Mouse (Mus musculus) stomach, embryonic 16.5 days (tissue): ENCODE data around the gene Lhx8. TPM values are rescaled to one million over a fixed set of nuclear protein-coding genes. Genes with fewer than 3 reads are reported as not detected.

Experiments
- ATAC-seq: fragments of 200-750 bp; cut with Nextera tagmentation; 2 replicates; pipeline ENCODE4 v1.8.0; 2017; ENCODE audit warnings: moderate number of reproducible peaks, moderate TSS enrichment; ENCODE audit not compliant: insufficient read depth, low FRiP score
- H3K27ac ChIP-seq: fragments of 300-500 bp; sonication (generic); 2 replicates; pipeline ENCODE4 v1.5.1; 2014; ENCODE audit warnings: low read length
- H3K27me3 ChIP-seq: fragments of 300-500 bp; sonication (generic); 2 replicates; pipeline ENCODE4 v1.6.1; 2014; ENCODE audit warnings: low read length, control low read depth, mixed read lengths; ENCODE audit not compliant: control insufficient read depth, insufficient read depth
- H3K36me3 ChIP-seq: fragments of 300-500 bp; sonication (generic); 2 replicates; pipeline ENCODE4 v1.6.1; 2014; ENCODE audit warnings: low read length; ENCODE audit not compliant: control insufficient read depth, insufficient read depth
- H3K4me1 ChIP-seq: fragments of 300-500 bp; sonication (generic); 2 replicates; pipeline ENCODE4 v1.6.1; 2014; ENCODE audit warnings: low read length, control low read depth, mixed read lengths; ENCODE audit not compliant: control insufficient read depth, insufficient read depth
- H3K4me2 ChIP-seq: fragments of 300-500 bp; sonication (generic); 2 replicates; pipeline ENCODE4 v1.6.1; 2014; ENCODE audit warnings: low read depth, low read length, mixed read lengths
- H3K4me3 ChIP-seq: fragments of 300-500 bp; sonication (generic); replicated peaks from 2 replicates; pipeline ENCODE4 v1.5.1; 2014; ENCODE audit warnings: mild to moderate bottlenecking, low read length
- H3K9ac ChIP-seq: fragments of 300-500 bp; sonication (generic); 2 replicates; pipeline ENCODE4 v1.6.1; 2014; ENCODE audit warnings: low read length
- H3K9me3 ChIP-seq: fragments of 300-500 bp; sonication (generic); replicated peaks from 2 replicates; pipeline ENCODE4 v1.6.1; 2016; ENCODE audit warnings: low read length, control low read depth; ENCODE audit not compliant: control insufficient read depth
- WGBS: fragments of 180-500 bp; shearing (Covaris S2); extraction: QIAGEN DNeasy Blood & Tissue Kit; methylation state at CpG from one replicate; pipeline ENCODE4 v1.1.7; 2014; 5-methylcytosine and 5-hydroxymethylcytosine counted together
- polyA plus RNA-seq: library from polyadenylated mRNA; unstranded; fragments of >200 nt; fragmentation: Nextera tagmentation; extraction: Ambion mirVana; gene quantifications from 2 replicates; pipeline ENCODE4 v1.2.1, GENCODE M21; 2015

The Lhx8 gene
- polyA plus RNA-seq, 1 experiment from 2014 or later, result not detected

DNA sequence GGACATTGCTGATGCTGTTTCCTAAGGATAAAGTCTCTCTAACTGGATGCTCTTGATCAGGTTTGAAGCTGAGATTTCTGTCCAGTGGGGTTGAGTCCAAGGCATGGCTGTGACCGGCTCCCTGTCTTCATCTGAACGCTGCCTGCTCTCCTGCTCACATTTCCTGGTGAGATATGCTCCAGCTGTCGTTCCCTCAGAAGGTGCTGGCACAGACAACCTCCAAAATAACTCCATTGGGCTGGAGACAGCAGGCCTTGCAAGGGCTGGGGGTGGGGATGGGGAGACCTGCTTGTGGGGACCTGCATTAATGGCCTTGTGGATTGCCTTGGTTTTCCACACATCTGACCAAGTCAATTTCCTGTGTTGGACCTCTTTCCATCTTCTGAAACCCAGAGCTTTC, 46.2 kb downstream of the Lhx8 start:
- H3K4me2 ChIP-seq, result no peak overlapping the region
- 48% methylated on average over 3 of the region's 3 CpGs for whole genome bisulfite sequencing
- 0 out of 2 replicates have a peak, but pooled peaks cover 4% of the 10 kb centered on the region for H3K4me1 ChIP-seq
- H3K9ac ChIP-seq, result no peak overlapping the region
- ATAC-seq, result no peak
- H3K4me3 ChIP-seq, result no peak overlapping the region
- no peak overlapping the region for H3K27ac ChIP-seq
- no peaks in the 10 kb centered on the region for H3K27me3 ChIP-seq
- H3K36me3 ChIP-seq, result no peaks in the 10 kb centered on the region
- H3K9me3 ChIP-seq, result no peaks in the 10 kb centered on the region

DNA sequence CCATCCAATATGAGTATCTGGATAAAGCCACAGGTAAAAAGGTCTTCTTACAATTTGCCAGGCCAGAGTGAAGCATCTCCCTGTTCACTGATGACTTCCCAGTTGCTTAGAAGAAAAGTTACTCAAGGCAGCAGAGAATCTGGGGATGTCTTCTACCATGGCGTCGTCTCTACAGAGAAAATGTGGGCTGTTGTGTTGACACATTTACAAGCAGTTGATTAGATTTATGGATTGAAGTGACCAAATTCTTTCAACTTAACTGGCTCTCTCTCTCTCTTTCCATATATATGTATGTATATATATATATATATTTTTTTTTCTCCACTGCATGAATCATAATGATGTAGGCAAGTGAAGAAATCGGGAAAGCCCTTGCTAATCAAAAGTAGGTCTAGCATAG, 55.8 kb downstream of the Lhx8 start:
- ATAC-seq, result no peak
- Histone ChIP-seq H3K27me3 (no peaks in the 10 kb centered on the region), H3K27ac (no peak overlapping the region), H3K36me3 (no peaks in the 10 kb centered on the region), H3K4me2 (no peak overlapping the region), H3K4me1 (0 out of 2 replicates have a peak, but pooled peaks cover 2% of the 10 kb centered on the region), H3K4me3 (no peak overlapping the region), H3K9me3 (no peaks in the 10 kb centered on the region), H3K9ac (no peak overlapping the region)
- 74% methylated on average over 3 of the region's 3 CpGs for WGBS

DNA sequence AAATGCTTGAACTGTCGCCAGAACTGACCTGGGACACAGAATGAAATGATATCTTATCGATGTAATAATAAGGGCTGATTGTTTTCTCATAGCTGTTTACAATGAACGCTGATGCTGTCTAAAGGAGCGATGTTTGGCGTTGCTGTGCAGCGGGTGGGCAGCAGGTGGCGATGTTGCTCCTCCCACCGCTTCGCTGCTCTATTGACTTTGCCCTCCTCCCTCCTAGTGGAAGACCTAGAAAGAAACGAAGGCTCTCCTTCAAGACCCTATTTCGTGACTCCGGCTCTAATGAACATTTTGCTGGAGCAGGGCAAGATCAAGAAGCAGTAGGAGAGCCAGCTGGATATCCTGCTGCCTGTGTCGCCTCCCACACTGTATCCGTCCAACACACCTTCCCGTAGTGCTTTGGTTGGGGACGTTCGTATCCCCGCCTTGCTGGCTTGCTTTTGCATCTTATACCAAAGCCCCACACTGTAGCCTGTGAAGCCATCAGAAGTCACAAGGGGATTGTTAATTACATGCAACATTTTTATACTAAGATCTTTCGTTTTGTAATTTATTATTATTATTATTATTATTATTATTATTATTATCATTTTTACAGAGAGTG, 60.6 kb downstream of the Lhx8 start:
- H3K9ac ChIP-seq, result peak overlapping the region; percentile 60
- ATAC-seq, result no peak
- H3K36me3 ChIP-seq, result no peaks in the 10 kb centered on the region
- H3K4me2 ChIP-seq, result peak overlapping the region; percentile 52
- 0 out of 2 replicates have a peak, but pooled peaks cover 2% of the 10 kb centered on the region for H3K4me1 ChIP-seq
- WGBS, result 17% methylated on average over 19 of the region's 19 CpGs
- no peaks in the 10 kb centered on the region for H3K27me3 ChIP-seq
- H3K9me3 ChIP-seq, result no peaks in the 10 kb centered on the region
- peak overlapping the region; percentile 33 for H3K4me3 ChIP-seq
- H3K27ac ChIP-seq, result no peak overlapping the region

DNA sequence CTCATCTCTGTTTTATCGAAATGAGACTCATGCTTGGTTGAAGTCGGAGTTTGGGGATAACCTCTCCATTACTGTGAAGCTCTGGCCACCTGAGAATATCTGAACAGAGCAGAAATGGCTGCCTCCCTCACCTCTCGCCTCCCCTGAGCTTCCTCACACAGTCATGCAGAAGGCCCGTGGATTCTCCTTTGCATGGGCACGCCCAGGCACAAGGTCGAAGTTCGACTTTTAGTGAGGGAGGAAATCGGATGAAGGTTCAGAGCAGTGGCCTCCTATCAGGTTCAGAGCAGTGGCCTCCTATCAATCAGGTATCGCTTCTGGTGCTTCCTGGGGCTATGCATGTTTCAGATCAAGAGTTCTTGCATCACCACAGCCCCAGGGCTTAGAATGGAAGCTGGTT, 62.1 kb downstream of the Lhx8 start:
- ATAC-seq, result no peak
- no peak overlapping the region for H3K4me2 ChIP-seq
- no peaks in the 10 kb centered on the region for H3K36me3 ChIP-seq
- no peaks in the 10 kb centered on the region for H3K27me3 ChIP-seq
- H3K9ac ChIP-seq, result no peak overlapping the region
- 0 out of 2 replicates have a peak, but pooled peaks cover 2% of the 10 kb centered on the region for H3K4me1 ChIP-seq
- WGBS, result 66% methylated on average over 9 of the region's 9 CpGs
- H3K4me3 ChIP-seq, result no peak overlapping the region
- no peaks in the 10 kb centered on the region for H3K9me3 ChIP-seq
- H3K27ac ChIP-seq, result no peak overlapping the region

DNA sequence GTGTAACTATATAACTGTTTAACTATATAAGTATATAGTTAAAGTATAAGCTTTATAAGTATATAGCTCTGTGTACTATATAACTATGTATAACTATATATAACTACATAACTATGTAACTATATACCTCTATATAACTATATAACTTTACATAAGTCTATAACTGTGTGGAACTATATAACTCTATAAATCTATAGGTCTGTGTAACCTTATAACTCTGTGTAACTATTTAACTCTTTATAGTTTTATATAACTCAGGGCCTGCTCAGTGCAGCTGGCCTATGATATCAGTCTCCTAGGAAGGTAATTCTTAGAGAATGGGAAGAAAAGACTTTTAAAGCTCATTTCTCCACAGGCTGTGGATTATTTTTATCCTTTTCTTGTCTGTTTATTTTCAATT, 73.1 kb downstream of the Lhx8 start:
- H3K4me1 ChIP-seq, result no peaks in the 10 kb centered on the region
- no peaks in the 10 kb centered on the region for H3K27me3 ChIP-seq
- no peak overlapping the region for H3K4me2 ChIP-seq
- ATAC-seq, result no peak
- no peak overlapping the region for H3K4me3 ChIP-seq
- H3K36me3 ChIP-seq, result no peaks in the 10 kb centered on the region
- H3K9ac ChIP-seq, result no peak overlapping the region
- no peaks in the 10 kb centered on the region for H3K9me3 ChIP-seq
- no peak overlapping the region for H3K27ac ChIP-seq
